Mouse (Mus musculus) hindbrain, embryonic 14.5 days (tissue): Measurements from ENCODE around the gene Cirbp. TPM values are rescaled to one million over a fixed set of nuclear protein-coding genes. Genes with fewer than 3 reads are reported as not detected.

Experiments used
- ATAC-seq: fragments of 200-750 bp; cut with Nextera tagmentation; 2 replicates; pipeline ENCODE4 v1.8.0; 2017; ENCODE audit warnings: moderate number of reproducible peaks, mild to moderate bottlenecking, moderate TSS enrichment, moderate library complexity; ENCODE audit not compliant: low FRiP score
- DNase-seq: peaks from one replicate; pipeline ENCODE4 v3.0.0-alpha.2; 2015; ENCODE audit warnings: low spot score
- H3K27ac ChIP-seq: fragments of 300-500 bp; sonication (generic); 2 replicates; pipeline ENCODE4 v1.5.1; 2014; ENCODE audit warnings: mild to moderate bottlenecking, moderate library complexity
- H3K27me3 ChIP-seq: fragments of 300-500 bp; sonication (generic); 2 replicates; pipeline ENCODE4 v1.6.1; 2014; ENCODE audit warnings: mild to moderate bottlenecking, low read length, mixed read lengths; ENCODE audit not compliant: control insufficient read depth, insufficient read depth
- H3K36me3 ChIP-seq: fragments of 300-500 bp; sonication (generic); replicated peaks from 2 replicates; pipeline ENCODE4 v1.6.1; 2014; ENCODE audit not compliant: control insufficient read depth, insufficient read depth
- H3K4me1 ChIP-seq: fragments of 300-500 bp; sonication (generic); replicated peaks from 2 replicates; pipeline ENCODE4 v1.6.1; 2014; ENCODE audit warnings: antibody characterized with exemption, low read length, mixed read lengths; ENCODE audit not compliant: control insufficient read depth, insufficient read depth
- H3K4me2 ChIP-seq: fragments of 300-500 bp; sonication (generic); replicated peaks from 2 replicates; pipeline ENCODE4 v1.6.1; 2014; ENCODE audit warnings: mild to moderate bottlenecking, moderate library complexity
- H3K4me3 ChIP-seq: fragments of 300-500 bp; sonication (generic); replicated peaks from 2 replicates; pipeline ENCODE4 v1.5.1; 2014; ENCODE audit warnings: mild to moderate bottlenecking, low read length
- H3K9ac ChIP-seq: fragments of 300-500 bp; sonication (generic); 2 replicates; pipeline ENCODE4 v1.6.1; 2014
- H3K9me3 ChIP-seq: fragments of 300-500 bp; sonication (generic); 2 replicates; pipeline ENCODE4 v1.6.1; 2016; ENCODE audit warnings: low read length; ENCODE audit not compliant: control insufficient read depth
- WGBS: fragments of 180-500 bp; shearing (Covaris S2); extraction: QIAGEN DNeasy Blood & Tissue Kit; methylation state at CpG from one replicate; pipeline ENCODE4 v1.1.7; 2014; 5-methylcytosine and 5-hydroxymethylcytosine counted together
- polyA plus RNA-seq: library from polyadenylated mRNA; unstranded; fragments of >200 nt; fragmentation: Nextera tagmentation; extraction: Ambion mirVana; gene quantifications from 2 replicates; pipeline ENCODE4 v1.2.1, GENCODE M21; 2014

Cirbp gene
- polyA plus RNA-seq, 1 experiment from 2014 or later, result 252 TPM

DNA sequence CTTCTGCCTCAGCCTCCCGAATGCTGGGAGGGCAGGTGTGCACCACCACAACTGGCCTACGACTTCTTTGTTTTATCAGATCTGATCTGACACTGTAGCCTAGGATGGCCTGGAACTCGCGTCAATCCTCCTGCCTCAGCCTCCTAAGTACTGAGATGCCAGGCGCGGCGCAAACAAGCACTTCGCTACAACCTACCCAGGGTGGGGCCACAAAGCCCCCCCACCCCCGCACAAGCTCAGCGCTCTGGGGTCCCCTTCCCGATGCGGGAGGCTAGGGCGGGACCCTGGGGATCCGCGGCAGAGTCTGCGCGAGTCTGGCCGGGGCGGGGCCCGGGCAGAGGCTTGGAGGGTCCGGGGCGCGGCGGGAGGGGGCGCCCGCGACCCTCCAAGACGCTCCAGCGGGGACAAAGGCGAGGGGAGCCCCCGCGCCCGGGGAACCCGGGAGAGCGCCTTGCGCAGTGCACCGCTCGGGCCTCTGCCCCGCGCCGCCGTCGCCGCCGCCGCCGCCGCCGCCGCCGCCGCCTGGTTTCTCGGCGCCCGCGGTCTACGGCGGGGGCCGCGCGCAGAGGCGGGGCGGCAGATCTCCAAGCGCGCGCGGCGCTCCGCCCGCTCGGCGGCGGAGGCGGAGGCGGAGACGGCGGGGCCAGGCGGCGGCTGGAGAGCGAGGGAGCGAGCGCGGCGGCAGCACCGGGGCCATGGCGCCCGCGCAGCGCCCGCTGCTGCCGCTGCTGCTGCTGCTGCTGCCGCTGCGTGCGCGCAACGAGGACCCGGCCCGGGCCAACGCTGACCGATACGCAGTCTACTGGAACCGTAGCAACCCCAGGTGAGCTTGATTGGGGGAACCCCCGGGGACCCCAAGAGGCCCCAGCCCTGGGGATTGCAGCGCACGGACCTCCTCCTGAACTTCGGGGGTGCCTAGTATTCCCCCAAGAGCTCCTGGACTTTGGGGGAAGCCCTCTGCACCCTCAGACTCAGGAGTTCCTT is 13.6 kb downstream of the Cirbp start, which contains the start of gene Efna2:
Gene Efna2 (plus strand): TSS at position 415 of the 984 bp plus-strand sequence.
- WGBS, result 2% methylated on average over 68 of the region's 106 CpGs
- Histone ChIP-seq H3K27me3 (no peaks in the 10 kb centered on the region), H3K36me3 (0 out of 2 replicates have a peak, but pooled peaks cover 4% of the 10 kb centered on the region), H3K9ac (peak within 1 kb of the TSS; percentile 97), H3K4me1 (peaks cover 22% of the 10 kb centered on the region), H3K4me2 (peak within 1 kb of the TSS; percentile 80), H3K9me3 (no peaks in the 10 kb centered on the region), H3K4me3 (peak within 1 kb of the TSS; percentile 90), H3K27ac (peak within 1 kb of the TSS; percentile 79)
- ATAC-seq (peak; percentile 68), DNase-seq (peak; percentile 68)

DNA sequence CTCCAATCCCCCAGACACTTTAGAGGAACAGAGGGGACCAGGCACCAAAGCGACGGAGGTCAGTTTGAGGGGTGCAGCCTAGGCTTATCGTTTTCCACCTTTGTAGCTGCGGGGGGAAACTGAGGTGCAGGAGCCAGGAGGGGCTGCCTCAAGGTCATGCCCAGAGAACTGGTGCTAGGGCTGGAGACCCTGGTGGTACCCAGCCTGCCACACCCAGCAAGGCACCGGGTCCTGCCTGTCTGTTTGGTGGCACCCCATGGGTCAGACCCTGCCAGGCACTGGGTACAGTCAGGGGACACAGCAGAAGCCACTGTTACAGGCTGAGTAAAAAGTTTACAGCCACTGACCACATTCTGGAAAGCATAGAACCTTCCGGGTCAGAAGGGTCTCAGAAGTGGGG is 14.5 kb downstream of the Cirbp start:
- ATAC-seq (no peak), DNase-seq (no peak)
- H3K4me2 ChIP-seq, result peak overlapping the region; percentile 80
- 45% methylated on average over 6 of the region's 6 CpGs for WGBS
- H3K4me3 ChIP-seq, result peak overlapping the region; percentile 90
- no peaks in the 10 kb centered on the region for H3K27me3 ChIP-seq
- H3K27ac ChIP-seq, result no peak overlapping the region
- H3K36me3 ChIP-seq, result 0 out of 2 replicates have a peak, but pooled peaks cover 4% of the 10 kb centered on the region
- H3K4me1 ChIP-seq, result peaks cover 22% of the 10 kb centered on the region
- peak overlapping the region; percentile 97 for H3K9ac ChIP-seq
- no peaks in the 10 kb centered on the region for H3K9me3 ChIP-seq

DNA sequence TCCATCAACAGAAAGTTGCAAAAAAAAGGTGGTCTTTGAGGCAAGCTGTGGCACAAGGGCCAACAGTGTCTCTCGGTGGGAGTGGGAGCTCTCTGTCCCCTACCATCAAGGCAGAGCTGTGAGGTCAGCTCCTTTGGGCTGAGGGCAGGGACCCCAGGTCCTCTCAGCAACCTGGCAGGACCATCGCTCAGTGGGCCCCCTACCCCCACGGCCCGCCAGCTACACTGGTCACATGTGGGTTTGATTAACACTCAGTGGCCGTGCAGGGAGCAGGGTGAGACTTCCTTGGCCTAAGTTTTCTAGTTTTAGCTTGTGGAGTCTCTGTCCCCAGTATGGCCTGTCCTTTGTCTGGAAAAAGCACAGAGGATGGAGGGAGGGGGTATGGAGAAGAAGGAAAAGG is 15.0 kb downstream of the Cirbp start:
- no peak for DNase-seq
- no peaks in the 10 kb centered on the region for H3K27me3 ChIP-seq
- no peak for ATAC-seq
- H3K36me3 ChIP-seq, result 0 out of 2 replicates have a peak, but pooled peaks cover 4% of the 10 kb centered on the region
- H3K27ac ChIP-seq, result no peak overlapping the region; the same call in 1 of the 2 replicates
- no peaks in the 10 kb centered on the region for H3K9me3 ChIP-seq
- peaks cover 22% of the 10 kb centered on the region for H3K4me1 ChIP-seq
- peak overlapping the region; percentile 80 for H3K4me2 ChIP-seq
- H3K9ac ChIP-seq, result peak overlapping the region; percentile 97
- WGBS, result 36% methylated on average over 5 of the region's 5 CpGs
- H3K4me3 ChIP-seq, result peak overlapping the region; percentile 90

DNA sequence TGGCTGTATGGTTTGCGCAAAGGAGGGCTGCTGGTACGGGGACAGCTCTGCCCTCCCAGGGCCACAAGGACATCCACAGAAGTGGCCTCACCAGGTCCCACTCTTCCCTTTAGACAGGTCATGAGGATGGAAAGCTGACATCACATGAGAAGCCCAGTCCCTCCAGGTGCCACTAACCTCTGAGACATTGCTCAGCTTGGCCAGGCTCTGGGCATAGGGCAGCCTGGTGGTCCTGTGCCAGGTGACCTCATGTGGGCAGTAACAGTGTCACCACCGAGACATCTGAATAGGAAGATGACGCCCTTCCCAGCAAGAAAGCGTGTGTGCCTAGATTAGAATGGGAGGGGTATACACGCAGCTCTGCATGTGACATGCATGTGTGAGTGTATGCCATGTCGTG is 16.8 kb downstream of the Cirbp start:
- H3K4me1 ChIP-seq, result peaks cover 18% of the 10 kb centered on the region
- ATAC-seq, result no peak
- peaks cover 14% of the 10 kb centered on the region for H3K36me3 ChIP-seq
- 90% methylated on average over 7 of the region's 7 CpGs for WGBS
- no peaks in the 10 kb centered on the region for H3K27me3 ChIP-seq
- peak overlapping the region; percentile 80; the same call in 1 of the 2 replicates for H3K4me2 ChIP-seq
- no peak overlapping the region for H3K27ac ChIP-seq
- H3K9ac ChIP-seq, result no peak overlapping the region; the same call in 1 of the 2 replicates
- no peak overlapping the region for H3K4me3 ChIP-seq
- DNase-seq, result no peak
- H3K9me3 ChIP-seq, result no peaks in the 10 kb centered on the region

DNA sequence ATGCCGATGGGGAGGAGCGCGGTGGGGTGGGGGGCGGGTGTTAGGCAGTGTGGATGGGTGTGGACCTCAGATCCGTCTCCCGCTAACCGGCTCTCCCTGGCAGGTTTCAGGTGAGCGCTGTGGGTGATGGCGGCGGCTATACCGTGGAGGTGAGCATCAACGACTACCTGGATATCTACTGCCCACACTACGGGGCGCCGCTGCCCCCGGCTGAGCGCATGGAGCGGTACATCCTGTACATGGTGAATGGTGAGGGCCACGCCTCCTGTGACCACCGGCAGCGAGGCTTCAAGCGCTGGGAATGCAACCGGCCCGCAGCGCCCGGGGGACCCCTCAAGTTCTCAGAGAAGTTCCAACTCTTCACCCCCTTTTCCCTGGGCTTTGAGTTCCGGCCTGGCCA is 20.9 kb downstream of the Cirbp start:
- no peak for DNase-seq
- no peak for ATAC-seq
- no peak overlapping the region for H3K4me3 ChIP-seq
- no peak overlapping the region for H3K27ac ChIP-seq
- no peaks in the 10 kb centered on the region for H3K9me3 ChIP-seq
- WGBS, result 43% methylated on average over 26 of the region's 27 CpGs
- H3K4me2 ChIP-seq, result no peak overlapping the region
- H3K36me3 ChIP-seq, result peaks cover 34% of the 10 kb centered on the region
- H3K27me3 ChIP-seq, result no peaks in the 10 kb centered on the region
- H3K4me1 ChIP-seq, result peaks cover 20% of the 10 kb centered on the region
- H3K9ac ChIP-seq, result no peak overlapping the region

DNA sequence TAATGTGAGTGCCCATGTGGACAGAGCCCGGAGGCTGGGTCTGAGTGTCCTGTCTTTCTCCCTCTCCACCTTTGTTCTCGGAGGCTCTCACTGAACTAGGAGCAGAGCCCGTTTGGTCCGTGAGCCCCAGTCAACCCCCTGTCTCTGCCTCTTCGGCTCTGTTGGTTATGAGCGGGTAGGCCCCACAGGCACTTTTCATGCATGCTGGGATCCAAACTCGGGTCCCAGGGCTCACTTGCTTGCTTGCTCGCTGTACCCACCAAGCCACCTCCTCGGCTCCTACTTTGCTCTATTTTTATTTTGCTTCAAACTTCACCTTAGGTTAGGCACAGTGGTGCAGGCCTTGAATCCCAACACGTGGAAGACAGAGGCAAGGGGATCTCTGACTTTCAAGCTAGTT is 22.0 kb downstream of the Cirbp start:
- Histone ChIP-seq H3K4me1 (peaks cover 17% of the 10 kb centered on the region), H3K4me3 (no peak overlapping the region), H3K27me3 (no peaks in the 10 kb centered on the region), H3K36me3 (peaks cover 34% of the 10 kb centered on the region), H3K27ac (no peak overlapping the region), H3K9ac (no peak overlapping the region), H3K4me2 (no peak overlapping the region), H3K9me3 (no peaks in the 10 kb centered on the region)
- ATAC-seq, result no peak
- 84% methylated on average over 10 of the region's 10 CpGs for WGBS
- no peak for DNase-seq

DNA sequence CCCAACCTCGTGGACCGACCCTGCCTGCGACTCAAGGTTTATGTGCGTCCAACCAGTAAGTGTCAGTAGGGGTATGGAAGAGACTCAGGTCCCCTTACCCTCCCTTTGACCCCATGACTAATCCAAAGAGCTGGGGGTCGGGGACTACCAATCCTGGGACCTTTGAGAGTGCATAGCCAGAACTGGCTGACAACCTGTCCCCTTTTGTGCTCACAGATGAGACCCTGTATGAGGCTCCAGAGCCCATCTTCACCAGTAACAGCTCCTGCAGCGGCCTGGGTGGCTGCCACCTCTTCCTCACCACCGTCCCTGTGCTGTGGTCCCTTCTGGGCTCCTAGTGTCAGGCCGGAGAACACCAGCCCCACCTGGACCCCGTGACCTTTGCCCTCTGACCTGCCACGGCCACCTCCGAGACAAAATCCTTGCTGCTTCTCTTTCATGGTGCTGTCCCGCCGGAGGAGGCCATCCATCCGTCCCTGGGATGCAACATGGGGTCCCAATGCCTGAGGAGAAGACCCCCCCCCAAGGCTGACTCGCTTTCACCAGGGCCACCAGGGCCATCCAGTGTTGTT is 22.8 kb downstream of the Cirbp start:
- WGBS, result 66% methylated on average over 15 of the region's 15 CpGs
- no peak overlapping the region for H3K4me3 ChIP-seq
- no peaks in the 10 kb centered on the region for H3K9me3 ChIP-seq
- H3K9ac ChIP-seq, result no peak overlapping the region
- DNase-seq (no peak), ATAC-seq (no peak)
- no peak overlapping the region for H3K4me2 ChIP-seq
- H3K27me3 ChIP-seq, result no peaks in the 10 kb centered on the region
- peaks cover 17% of the 10 kb centered on the region for H3K4me1 ChIP-seq
- peaks cover 33% of the 10 kb centered on the region for H3K36me3 ChIP-seq
- no peak overlapping the region for H3K27ac ChIP-seq

DNA sequence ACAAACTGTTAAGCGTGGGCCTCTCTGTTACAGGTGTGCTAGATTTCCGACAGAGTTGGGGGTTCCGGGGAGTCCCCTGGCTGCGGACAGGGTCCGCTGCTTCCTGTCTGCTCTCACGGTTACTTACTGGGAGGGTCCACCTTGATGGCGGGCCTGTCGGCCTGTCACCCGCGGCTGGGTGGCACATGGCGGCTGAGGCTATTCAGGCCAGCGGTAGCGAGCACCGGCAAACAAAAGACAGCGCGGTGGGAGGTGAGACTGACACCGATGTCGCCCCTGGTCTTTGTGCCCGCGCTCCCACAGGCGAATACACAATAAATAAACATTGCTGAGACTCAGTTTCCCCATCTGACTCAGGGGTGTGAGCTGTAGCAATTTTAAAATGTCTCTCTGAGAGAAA is 24.2 kb downstream of the Cirbp start:
- no peak for ATAC-seq
- no peaks in the 10 kb centered on the region for H3K27me3 ChIP-seq
- H3K4me3 ChIP-seq, result peak overlapping the region; percentile 36
- peaks cover 31% of the 10 kb centered on the region for H3K36me3 ChIP-seq
- H3K4me2 ChIP-seq, result peak overlapping the region; percentile 73
- peaks cover 17% of the 10 kb centered on the region for H3K4me1 ChIP-seq
- no peaks in the 10 kb centered on the region for H3K9me3 ChIP-seq
- peak overlapping the region; percentile 81 for H3K27ac ChIP-seq
- H3K9ac ChIP-seq, result peak overlapping the region; percentile 73
- DNase-seq, result no peak
- WGBS, result 5% methylated on average over 21 of the region's 21 CpGs

DNA sequence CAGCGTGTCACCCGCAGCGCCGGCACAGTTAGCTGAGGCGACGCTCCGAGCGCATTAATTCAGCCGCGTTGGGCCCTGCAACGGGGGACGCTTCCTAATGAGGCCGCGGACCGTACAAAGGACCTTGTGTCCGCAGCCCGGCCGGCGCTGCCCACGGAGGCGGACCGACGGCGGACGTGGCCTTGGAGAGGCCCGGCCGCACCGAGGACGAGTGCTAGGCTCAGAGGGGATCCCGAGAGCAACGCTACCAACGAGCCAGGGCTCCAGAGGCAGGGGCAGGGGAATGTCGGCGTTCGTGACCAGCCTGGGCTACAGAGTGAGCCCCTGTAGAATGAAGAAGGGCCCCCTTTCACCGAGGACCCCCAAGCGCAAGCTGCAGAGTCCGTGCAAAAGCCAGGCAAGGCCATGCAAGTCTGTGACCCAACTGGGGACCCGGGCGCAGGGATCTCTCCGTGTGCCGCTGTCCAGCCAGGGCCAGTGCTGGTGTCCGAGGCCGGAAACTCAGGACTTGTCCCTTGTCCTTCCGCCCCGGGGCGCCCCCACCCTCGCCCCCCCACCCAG is 24.8 kb downstream of the Cirbp start:
- peak overlapping the region; percentile 81 for H3K27ac ChIP-seq
- WGBS, result under 1% methylated on average over 47 of the region's 48 CpGs
- DNase-seq, result peak; percentile 55
- H3K4me3 ChIP-seq, result peak overlapping the region; percentile 36
- peak; percentile 51 for ATAC-seq
- peak overlapping the region; percentile 73 for H3K9ac ChIP-seq
- H3K36me3 ChIP-seq, result peaks cover 31% of the 10 kb centered on the region
- H3K9me3 ChIP-seq, result no peaks in the 10 kb centered on the region
- H3K4me2 ChIP-seq, result peak overlapping the region; percentile 73
- peaks cover 17% of the 10 kb centered on the region for H3K4me1 ChIP-seq
- no peaks in the 10 kb centered on the region for H3K27me3 ChIP-seq
